Mouse (Mus musculus) heart, adult 9 months (tissue): ENCODE results near the gene Gm2974.
A peak's percentile ranks its signal among the peaks of the same experiment; 100 is the strongest.
"Not testable (repeated sequence)": the region's sequence is repeated elsewhere in the genome, so short reads cannot be mapped to it uniquely, and the experiment has no call there.

Source experiments
- DNase-seq, 2 experiments: peaks; one replicate each; pipeline ENCODE4 v3.0.0; 2022; ENCODE audit warnings: low spot score in 2 of 2

Gm2974 gene

GRCm38 (mm10) chr14:4182491-4183210 lies at the start of gene Gm2974:
TSS of gene Gm2974 (plus strand) at chr14:4182576.
- DNase-seq = peak; percentile 0 to 4

GRCm38 (mm10) chr14:4141646-4142045 lies 40.7 kb upstream of the Gm2974 start:
- DNase-seq = not testable (repeated sequence)

- DNase-seq = not testable (repeated sequence)
Measured at GRCm38 (mm10) chr14:4164730-4165129, 17.6 kb upstream of the Gm2974 start, which contains the start of gene Gm3127. TSS of gene Gm3127 (plus strand) at chr14:4165030.

GRCm38 (mm10) chr14:4182030-4182429 lies 346 bp upstream of the Gm2974 start:
- not testable (repeated sequence) for DNase-seq

GRCm38 (mm10) chr14:4183375-4183774 lies 999 bp downstream of the Gm2974 start:
- DNase-seq = not testable (repeated sequence)

GRCm38 (mm10) chr14:4249331-4249730 lies 67.0 kb downstream of the Gm2974 start, which contains the start of gene Gm3138:
TSS of gene Gm3138 (plus strand) at chr14:4249631.
- not testable (repeated sequence) for DNase-seq
